Mouse (Mus musculus) cerebellum, postnatal 4 days (tissue): ENCODE measurements around the gene Gm364.

Source experiments
- DNase-seq, 2 experiments: peaks; one replicate each; pipeline ENCODE4 v3.0.0; 2022; ENCODE audit warnings: low spot score in 2 of 2, mixed read lengths in 1 of 2

Gene Gm364

DNA sequence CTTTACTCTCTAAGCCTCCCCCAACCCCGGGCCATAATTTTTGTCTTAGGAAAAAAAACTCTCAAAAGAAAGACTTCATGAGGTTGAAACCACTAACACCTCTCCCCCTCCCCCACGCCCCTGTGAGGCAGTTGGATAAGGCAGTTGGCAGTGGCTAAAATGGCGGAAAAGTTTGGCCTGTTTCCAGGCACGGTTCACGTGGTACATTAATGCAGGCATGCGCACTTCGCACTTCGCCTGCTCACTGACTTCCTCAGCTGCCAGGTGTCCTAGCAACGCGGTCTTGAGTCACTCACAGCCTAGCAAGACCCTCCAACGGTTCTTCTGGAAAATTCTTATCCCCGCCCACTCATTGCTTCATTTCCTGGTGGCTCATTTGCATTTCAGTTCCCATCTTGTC lies at the start of gene Gm364:
Gene Gm364 (plus strand): TSS at position 386 of the 400 bp plus-strand sequence.
- no peak for DNase-seq

- no peak for DNase-seq
Measured at GRCm38 (mm10) chrX:57359316-57359715, 49.6 kb upstream of the Gm364 start.

DNA sequence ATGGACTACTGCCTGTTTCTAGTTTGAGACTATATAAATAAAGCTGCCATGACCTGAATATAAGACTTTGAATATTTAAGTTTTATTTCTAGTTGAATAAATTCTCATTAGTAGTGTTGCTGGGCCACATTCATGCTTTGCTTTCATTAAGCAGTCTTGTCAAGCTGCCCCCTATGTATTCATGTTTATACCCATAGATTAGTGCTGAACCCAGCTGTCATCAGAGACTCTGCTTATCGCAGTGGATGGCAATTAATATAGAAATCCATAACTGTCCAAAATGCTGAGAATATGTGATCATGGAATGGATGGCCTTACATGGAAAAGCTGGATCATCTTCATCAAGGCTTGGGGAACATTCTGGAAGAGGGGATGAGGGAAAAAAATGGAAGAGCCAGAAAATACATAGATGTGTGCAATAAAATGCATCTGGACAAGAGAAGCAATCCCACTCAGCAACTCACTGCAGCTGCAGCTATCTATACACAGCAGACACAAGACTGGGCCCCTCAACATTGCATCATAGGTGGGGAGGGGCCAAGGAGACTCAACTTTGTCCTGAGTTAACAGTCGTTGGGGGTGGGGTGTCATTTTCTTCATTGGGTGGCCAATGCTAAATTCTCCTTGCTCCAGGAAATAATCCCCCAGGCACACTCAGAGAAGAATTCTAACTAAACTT lies 43.9 kb upstream of the Gm364 start:
- DNase-seq = no peak

GRCm38 (mm10) chrX:57372965-57373364 lies 36.0 kb upstream of the Gm364 start:
- no peak for DNase-seq

- no peak for DNase-seq
Measured at GRCm38 (mm10) chrX:57373543-57373942, 35.4 kb upstream of the Gm364 start.

GRCm38 (mm10) chrX:57374029-57374428 lies 34.9 kb upstream of the Gm364 start:
- DNase-seq = no peak

DNA sequence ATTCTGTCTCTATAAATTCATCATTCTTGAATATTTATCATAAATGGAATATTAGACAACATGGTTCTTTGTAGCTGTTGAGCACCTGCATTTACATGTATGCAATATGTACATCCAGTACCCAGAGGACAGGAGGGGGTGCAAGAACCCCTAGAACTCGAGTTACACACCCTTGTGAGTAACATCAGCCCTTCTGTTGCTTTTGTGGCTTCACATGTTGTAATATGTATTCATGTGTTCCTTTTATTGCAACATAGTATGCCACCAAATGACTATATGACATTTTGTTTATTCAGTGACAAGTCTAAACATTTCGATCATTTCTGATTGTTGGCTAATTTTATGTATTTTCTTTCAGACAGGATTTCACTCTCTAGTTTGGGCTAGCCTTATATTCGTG lies 31.9 kb upstream of the Gm364 start:
- DNase-seq = no peak

- no peak for DNase-seq
Measured at GRCm38 (mm10) chrX:57378579-57378978, 30.4 kb upstream of the Gm364 start.

- no peak for DNase-seq
Measured at GRCm38 (mm10) chrX:57380915-57381314, 28.0 kb upstream of the Gm364 start.

DNA sequence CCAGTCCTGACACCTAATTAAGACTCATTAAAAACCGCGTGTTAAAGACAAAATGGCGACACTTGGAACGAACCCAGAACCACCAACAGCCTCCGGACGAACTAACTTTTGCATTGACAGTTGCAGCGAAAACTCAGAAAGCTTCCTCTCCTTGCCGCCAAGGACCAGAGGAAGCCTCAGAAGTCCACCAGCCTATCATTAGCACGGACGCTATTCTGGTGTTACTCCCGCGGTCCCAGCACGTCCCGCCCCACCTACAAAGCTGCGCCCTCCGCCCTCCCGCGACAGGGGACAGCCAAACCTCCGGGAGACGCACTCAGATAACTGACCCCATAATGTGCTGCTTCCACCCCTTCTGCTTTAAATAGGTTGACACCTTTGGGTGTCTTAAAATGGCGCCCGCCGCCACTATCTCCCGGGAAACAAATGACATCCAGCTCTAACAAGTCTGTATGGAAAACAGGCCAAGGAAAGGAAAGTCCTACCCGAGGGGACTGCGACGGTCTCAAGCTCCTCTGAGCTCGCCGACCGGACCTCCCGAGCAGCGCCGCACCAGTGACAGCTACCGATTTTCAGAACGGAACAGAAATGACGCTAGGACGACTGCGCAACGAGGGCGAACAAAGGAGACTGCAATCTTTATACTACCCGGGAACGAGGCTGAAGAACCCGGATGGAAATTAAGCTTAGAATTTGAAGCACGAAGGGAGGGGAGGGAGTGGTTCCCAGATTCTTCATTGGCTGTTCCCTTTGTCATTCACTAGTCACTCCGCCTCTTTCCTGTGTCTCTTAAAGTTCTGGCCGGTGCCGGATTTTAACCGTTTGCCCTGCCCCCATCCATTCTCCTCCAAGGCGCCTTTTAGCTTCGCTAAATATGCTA lies 16.3 kb upstream of the Gm364 start, which contains the start of gene Rbmx:
Gene Rbmx (minus strand): TSS at position 670 of the 880 bp plus-strand sequence.
- peak; percentile 47 to 77 for DNase-seq

GRCm38 (mm10) chrX:57393412-57393811 lies 15.5 kb upstream of the Gm364 start:
- no peak for DNase-seq

DNA sequence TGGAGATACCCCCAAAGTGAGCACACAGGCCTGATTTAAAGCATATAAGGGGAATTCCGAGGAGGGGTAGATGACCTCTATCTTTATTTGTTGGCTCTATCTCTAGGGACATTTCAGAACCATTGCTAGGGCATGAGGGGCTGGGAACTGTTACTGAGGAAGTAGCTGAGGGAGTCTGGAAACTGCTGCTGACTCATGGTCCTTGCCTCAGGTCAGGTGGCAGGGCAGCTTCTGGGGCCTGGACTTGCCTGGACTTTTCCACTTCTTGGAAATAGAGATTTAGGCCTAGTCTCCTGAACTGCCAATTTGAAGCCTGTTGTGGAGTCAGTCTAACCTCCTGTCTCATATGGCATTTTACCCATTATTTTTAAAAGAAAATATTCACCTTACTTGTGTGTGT lies 7.6 kb upstream of the Gm364 start:
- no peak for DNase-seq

GRCm38 (mm10) chrX:57403651-57404050 lies 5.3 kb upstream of the Gm364 start:
- no peak for DNase-seq

GRCm38 (mm10) chrX:57431610-57432009 lies 22.7 kb downstream of the Gm364 start:
- DNase-seq = no peak

DNA sequence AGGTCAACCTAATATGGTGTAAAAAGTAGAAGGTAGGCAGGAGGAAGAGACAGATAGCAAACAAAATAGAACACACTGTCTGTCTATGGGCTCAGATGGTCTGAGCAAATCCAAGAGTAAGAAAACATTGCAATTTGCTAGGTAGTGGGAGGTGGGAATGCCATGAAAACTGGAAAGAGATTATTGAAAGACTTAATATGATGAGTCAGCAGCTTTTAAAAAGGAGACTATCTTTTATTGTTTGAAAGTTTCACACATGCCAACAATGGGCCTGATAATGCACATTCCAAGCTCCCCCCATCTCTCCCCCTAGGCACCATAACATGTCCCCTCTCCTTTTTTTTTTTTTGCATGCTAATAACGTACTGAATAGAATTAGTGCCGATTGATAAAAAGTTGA lies 24.9 kb downstream of the Gm364 start:
- DNase-seq = no peak

DNA sequence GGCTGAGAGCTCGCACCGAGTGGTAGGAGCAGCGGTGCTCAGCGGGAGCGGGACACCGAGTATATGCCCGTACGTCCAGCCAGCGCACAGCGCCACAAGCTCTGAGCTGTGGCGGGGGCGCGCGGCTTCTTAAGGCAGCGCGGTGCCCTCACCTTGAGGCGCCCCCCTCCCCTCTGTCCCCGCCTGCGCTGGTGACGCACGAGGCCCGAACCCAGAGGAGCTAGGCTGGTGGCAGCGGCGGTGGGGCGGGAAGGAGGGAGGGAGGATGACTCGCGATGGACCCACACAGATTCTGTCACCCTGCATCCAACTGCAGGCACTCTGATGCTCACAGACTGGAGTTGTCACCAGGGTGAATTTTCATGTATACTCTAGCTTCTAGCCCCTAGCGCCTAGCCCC lies 94.7 kb downstream of the Gm364 start, which contains the start of gene Gpr101:
Gene Gpr101 (minus strand): TSS at position 124 of the 400 bp plus-strand sequence.
- DNase-seq = no peak

- DNase-seq = no peak
Measured at GRCm38 (mm10) chrX:57506247-57506646, 97.3 kb downstream of the Gm364 start.

DNA sequence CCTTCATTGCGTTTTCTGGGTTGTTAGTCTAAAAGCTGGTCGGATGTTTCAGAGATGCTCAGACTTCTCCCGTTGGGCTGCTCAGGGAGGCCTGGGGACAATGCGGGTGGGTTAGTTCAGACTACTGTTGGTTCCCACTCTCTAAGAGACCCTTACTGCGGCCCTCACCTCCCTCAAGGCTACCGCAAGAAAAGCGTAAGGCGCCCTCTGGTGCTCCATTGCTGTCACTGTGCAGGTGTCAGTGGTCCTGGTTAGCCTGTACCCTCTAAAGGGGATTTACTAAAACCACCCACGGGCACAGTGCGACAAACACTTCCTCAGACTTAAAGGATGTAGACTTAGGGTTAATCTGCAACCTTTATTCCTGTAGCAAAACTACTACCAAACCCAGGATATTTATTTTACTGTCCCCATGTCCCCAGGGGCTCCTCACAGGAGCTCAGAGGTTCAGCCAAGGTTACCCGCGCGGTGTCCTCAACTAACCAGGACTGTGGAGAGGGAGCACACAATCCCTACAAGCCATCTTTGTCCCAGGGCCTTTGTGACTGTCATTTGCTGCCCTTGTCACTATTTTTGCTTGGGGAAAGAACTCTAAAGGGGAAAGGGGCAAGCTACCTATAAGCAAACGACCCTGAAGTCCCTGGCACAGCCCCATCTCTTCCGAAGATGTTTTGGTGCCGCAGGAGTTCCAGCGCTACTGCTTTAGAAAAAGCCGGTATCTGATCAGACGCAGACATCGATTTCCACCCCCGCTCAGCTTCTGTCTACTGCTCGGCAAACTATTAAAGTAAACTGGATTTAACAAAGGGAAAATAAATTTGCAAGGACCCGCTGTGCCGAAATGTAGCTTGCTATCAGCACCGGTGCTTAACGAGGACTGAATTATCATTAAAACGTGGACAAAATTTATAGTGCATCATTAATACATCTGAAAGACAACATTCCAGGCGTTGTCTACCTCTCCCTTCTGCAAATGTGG lies 112.5 kb downstream of the Gm364 start:
- DNase-seq = no peak
